Mouse (Mus musculus): ENCODE measurements around the gene Pjvk. TPM values are rescaled to one million over a fixed set of nuclear protein-coding genes. Genes with fewer than 3 reads are reported as not detected.

The Pjvk gene
- polyA plus RNA-seq, 2 experiments, result not detected

- DNase-seq (ENCODE audit: low read depth in 3 of 3, low spot score in 3 of 3) (no peak), ATAC-seq (ENCODE audit: insufficient read depth) (no peak)
- Histone ChIP-seq H3K9me3 (ENCODE audit: control insufficient read depth, low read length) (no peaks in the 10 kb centered on the region), H3K4me3 (ENCODE audit: insufficient read depth in 1 of 2, low read depth in 2 of 2, low read length in 2 of 2) (no peak overlapping the region), H3K36me3 (replicated peaks; ENCODE audit: control insufficient read depth, insufficient read depth, low read depth) (peaks cover 15% of the 10 kb centered on the region), H3K4me1 (replicated peaks; ENCODE audit: control insufficient read depth in 2 of 2, insufficient read depth in 2 of 2, low read length in 1 of 2) (peaks cover 0 to 4% of the 10 kb centered on the region in 2 experiments; a peak in 1 of 4 replicates), H3K27ac (no peak overlapping the region), H3K9ac (replicated peaks) (no peak overlapping the region), H3K4me2 (ENCODE audit: low read depth) (no peak overlapping the region), H3K27me3 (ENCODE audit: control insufficient read depth, insufficient read depth, low read length) (no peaks in the 10 kb centered on the region)
- 52% methylated on average over 3 of the region's 3 CpGs for WGBS (ENCODE audit: insufficient replicate concordance)
- TF ChIP-seq EP300 (IDR thresholded peaks at IDR 0.05; ENCODE audit: low read depth) (no peak), CTCF (IDR thresholded peaks at IDR 0.05; ENCODE audit: low read depth) (no peak)
Observed at GRCm38 (mm10) chr2:76687608-76688007, 39.3 kb downstream of the Pjvk start.

GRCm38 (mm10) chr2:76688162-76688561, 39.9 kb downstream of the Pjvk start:
- ATAC-seq (ENCODE audit: insufficient read depth) (0 out of 2 replicates have a peak, but pooled peaks have one; percentile 39), DNase-seq (ENCODE audit: low read depth in 3 of 3, low spot score in 3 of 3) (no peak)
- Histone ChIP-seq H3K9me3 (ENCODE audit: control insufficient read depth, low read length) (no peaks in the 10 kb centered on the region), H3K4me2 (ENCODE audit: low read depth) (no peak overlapping the region), H3K4me3 (ENCODE audit: insufficient read depth in 1 of 2, low read depth in 2 of 2, low read length in 2 of 2) (no peak overlapping the region), H3K9ac (replicated peaks) (no peak overlapping the region), H3K36me3 (replicated peaks; ENCODE audit: control insufficient read depth, insufficient read depth, low read depth) (peaks cover 14% of the 10 kb centered on the region), H3K4me1 (replicated peaks; ENCODE audit: control insufficient read depth in 2 of 2, insufficient read depth in 2 of 2, low read length in 1 of 2) (peaks cover 0 to 4% of the 10 kb centered on the region in 2 experiments; a peak in 1 of 4 replicates), H3K27ac (no peak overlapping the region), H3K27me3 (ENCODE audit: control insufficient read depth, insufficient read depth, low read length) (no peaks in the 10 kb centered on the region)
- TF ChIP-seq CTCF (IDR thresholded peaks at IDR 0.05; ENCODE audit: low read depth) (no peak), EP300 (IDR thresholded peaks at IDR 0.05; ENCODE audit: low read depth) (no peak)
- WGBS (ENCODE audit: insufficient replicate concordance), result 34% methylated on average over 7 of the region's 7 CpGs

GRCm38 (mm10) chr2:76690436-76691204, 42.3 kb downstream of the Pjvk start:
- no peak overlapping the region for H3K9ac ChIP-seq (replicated peaks)
- no peak for ATAC-seq (ENCODE audit: insufficient read depth)
- peaks cover 14% of the 10 kb centered on the region for H3K36me3 ChIP-seq (replicated peaks; ENCODE audit: control insufficient read depth, insufficient read depth, low read depth)
- DNase-seq (ENCODE audit: low read depth in 3 of 3, low spot score in 3 of 3), result no peak
- H3K4me1 ChIP-seq (replicated peaks; ENCODE audit: control insufficient read depth in 2 of 2, insufficient read depth in 2 of 2, low read length in 1 of 2), result peaks cover 0 to 4% of the 10 kb centered on the region in 2 experiments; a peak in 1 of 4 replicates
- TF ChIP-seq EP300 (IDR thresholded peaks at IDR 0.05; ENCODE audit: low read depth), result no peak
- TF ChIP-seq CTCF (IDR thresholded peaks at IDR 0.05; ENCODE audit: low read depth), result no peak
- no peaks in the 10 kb centered on the region for H3K9me3 ChIP-seq (ENCODE audit: control insufficient read depth, low read length)
- H3K4me2 ChIP-seq (ENCODE audit: low read depth), result no peak overlapping the region
- no peak overlapping the region for H3K4me3 ChIP-seq (ENCODE audit: insufficient read depth in 1 of 2, low read depth in 2 of 2, low read length in 2 of 2)
- H3K27me3 ChIP-seq (ENCODE audit: control insufficient read depth, insufficient read depth, low read length), result no peaks in the 10 kb centered on the region
- 48% methylated on average over 12 of the region's 12 CpGs for WGBS (ENCODE audit: insufficient replicate concordance)
- H3K27ac ChIP-seq, result no peak overlapping the region

- no peaks in the 10 kb centered on the region for H3K4me1 ChIP-seq (replicated peaks; ENCODE audit: control insufficient read depth in 2 of 2, insufficient read depth in 2 of 2, low read length in 1 of 2)
- no peaks in the 10 kb centered on the region for H3K27me3 ChIP-seq (ENCODE audit: control insufficient read depth, insufficient read depth, low read length)
- H3K9ac ChIP-seq (replicated peaks), result no peak overlapping the region
- H3K9me3 ChIP-seq (ENCODE audit: control insufficient read depth, low read length), result no peaks in the 10 kb centered on the region
- no peak for ATAC-seq (ENCODE audit: insufficient read depth)
- no peak for DNase-seq (ENCODE audit: low read depth in 3 of 3, low spot score in 3 of 3)
- WGBS (ENCODE audit: insufficient replicate concordance), result 70% methylated on average over 5 of the region's 5 CpGs
- TF ChIP-seq CTCF (IDR thresholded peaks at IDR 0.05; ENCODE audit: low read depth), result no peak
- TF ChIP-seq EP300 (IDR thresholded peaks at IDR 0.05; ENCODE audit: low read depth), result no peak
- H3K27ac ChIP-seq, result no peak overlapping the region
- H3K4me3 ChIP-seq (ENCODE audit: insufficient read depth in 1 of 2, low read depth in 2 of 2, low read length in 2 of 2), result no peak overlapping the region
- no peak overlapping the region for H3K4me2 ChIP-seq (ENCODE audit: low read depth)
- H3K36me3 ChIP-seq (replicated peaks; ENCODE audit: control insufficient read depth, insufficient read depth, low read depth), result peaks cover 10% of the 10 kb centered on the region
Observed at GRCm38 (mm10) chr2:76693765-76694164, 45.5 kb downstream of the Pjvk start.

- no peaks in the 10 kb centered on the region for H3K4me1 ChIP-seq (replicated peaks; ENCODE audit: control insufficient read depth in 2 of 2, insufficient read depth in 2 of 2, low read length in 1 of 2)
- H3K36me3 ChIP-seq (replicated peaks; ENCODE audit: control insufficient read depth, insufficient read depth, low read depth), result peaks cover 10% of the 10 kb centered on the region
- TF ChIP-seq CTCF (IDR thresholded peaks at IDR 0.05; ENCODE audit: low read depth) (no peak), EP300 (IDR thresholded peaks at IDR 0.05; ENCODE audit: low read depth) (no peak)
- H3K27ac ChIP-seq, result no peak overlapping the region
- no peak overlapping the region for H3K4me3 ChIP-seq (ENCODE audit: insufficient read depth in 1 of 2, low read depth in 2 of 2, low read length in 2 of 2)
- WGBS (ENCODE audit: insufficient replicate concordance), result 46% methylated on average over 6 of the region's 6 CpGs
- H3K27me3 ChIP-seq (ENCODE audit: control insufficient read depth, insufficient read depth, low read length), result no peaks in the 10 kb centered on the region
- no peak overlapping the region for H3K9ac ChIP-seq (replicated peaks)
- H3K4me2 ChIP-seq (ENCODE audit: low read depth), result no peak overlapping the region
- DNase-seq (ENCODE audit: low read depth in 3 of 3, low spot score in 3 of 3) (no peak), ATAC-seq (ENCODE audit: insufficient read depth) (no peak)
- no peaks in the 10 kb centered on the region for H3K9me3 ChIP-seq (ENCODE audit: control insufficient read depth, low read length)
Observed at GRCm38 (mm10) chr2:76695290-76695689, 47.0 kb downstream of the Pjvk start.

All from liver, embryonic 14.5 days (tissue).